Mouse (Mus musculus) brain, embryonic 14.5 days (tissue): ENCODE results near the gene Rab19.

Experiments used
- CTCF ChIP-seq: fragments of 200-500 bp; IDR thresholded peaks from 2 replicates; pipeline ENCODE4 v1.5.1; 2012; ENCODE audit warnings: inconsistent platforms, mild to moderate bottlenecking, moderate library complexity, borderline replicate concordance; ENCODE audit not compliant: insufficient read depth, insufficient read length; ENCODE audit errors: extremely low read depth
- POLR2A ChIP-seq: fragments of 200-500 bp; IDR thresholded peaks from 2 replicates; pipeline ENCODE4 v1.6.1; 2012; ENCODE audit warnings: mild to moderate bottlenecking, inconsistent platforms, borderline replicate concordance; ENCODE audit not compliant: poor library complexity, insufficient read depth, insufficient read length, severe bottlenecking; ENCODE audit errors: extremely low read depth

GRCm38 (mm10) chr6:39362684-39363083 lies 18.3 kb upstream of the Rab19 start:
- TF ChIP-seq CTCF (no peak), POLR2A (no peak)
